Mouse (Mus musculus) intestine, embryonic 15.5 days (tissue): ENCODE measurements around the gene Nfya. TPM values are rescaled to one million over a fixed set of nuclear protein-coding genes. Genes with fewer than 3 reads are reported as not detected.
A peak's percentile ranks its signal among the peaks of the same experiment; 100 is the strongest.

Experiments used
- ATAC-seq: fragments of 200-750 bp; cut with Nextera tagmentation; 2 replicates; pipeline ENCODE4 v1.8.0; 2017; ENCODE audit warnings: moderate TSS enrichment, moderate library complexity
- H3K27ac ChIP-seq: fragments of 300-500 bp; sonication (generic); 2 replicates; pipeline ENCODE4 v1.5.1; 2015; ENCODE audit warnings: mild to moderate bottlenecking, inconsistent platforms
- H3K27me3 ChIP-seq: fragments of 300-500 bp; sonication (generic); replicated peaks from 2 replicates; pipeline ENCODE4 v1.6.1; 2015; ENCODE audit warnings: inconsistent platforms
- H3K36me3 ChIP-seq: fragments of 300-500 bp; sonication (generic); 2 replicates; pipeline ENCODE4 v1.6.1; 2015; ENCODE audit warnings: inconsistent platforms
- H3K4me1 ChIP-seq: fragments of 300-500 bp; sonication (generic); replicated peaks from 2 replicates; pipeline ENCODE4 v1.6.1; 2015; ENCODE audit warnings: inconsistent platforms
- H3K4me2 ChIP-seq: fragments of 300-500 bp; sonication (generic); replicated peaks from 2 replicates; pipeline ENCODE4 v1.6.1; 2015; ENCODE audit warnings: mild to moderate bottlenecking, inconsistent platforms
- H3K4me3 ChIP-seq: fragments of 300-500 bp; sonication (generic); replicated peaks from 2 replicates; pipeline ENCODE4 v1.5.1; 2015; ENCODE audit warnings: inconsistent platforms
- H3K9ac ChIP-seq: fragments of 300-500 bp; sonication (generic); 2 replicates; pipeline ENCODE4 v1.6.1; 2015; ENCODE audit warnings: inconsistent platforms
- H3K9me3 ChIP-seq: fragments of 300-500 bp; sonication (generic); 2 replicates; pipeline ENCODE4 v1.6.1; 2016; ENCODE audit warnings: inconsistent platforms
- WGBS: fragments of 180-500 bp; shearing (Covaris S2); methylation state at CpG from one replicate; pipeline ENCODE4 v1.1.7; 2015; 5-methylcytosine and 5-hydroxymethylcytosine counted together
- polyA plus RNA-seq: library from polyadenylated mRNA; unstranded; fragments of >200 nt; fragmentation: Nextera tagmentation; extraction: Ambion mirVana; gene quantifications from 2 replicates; pipeline ENCODE4 v1.2.1, GENCODE M21; 2015

The Nfya gene
- polyA plus RNA-seq, result 11.2 and 12.5 TPM in 2 replicates

DNA sequence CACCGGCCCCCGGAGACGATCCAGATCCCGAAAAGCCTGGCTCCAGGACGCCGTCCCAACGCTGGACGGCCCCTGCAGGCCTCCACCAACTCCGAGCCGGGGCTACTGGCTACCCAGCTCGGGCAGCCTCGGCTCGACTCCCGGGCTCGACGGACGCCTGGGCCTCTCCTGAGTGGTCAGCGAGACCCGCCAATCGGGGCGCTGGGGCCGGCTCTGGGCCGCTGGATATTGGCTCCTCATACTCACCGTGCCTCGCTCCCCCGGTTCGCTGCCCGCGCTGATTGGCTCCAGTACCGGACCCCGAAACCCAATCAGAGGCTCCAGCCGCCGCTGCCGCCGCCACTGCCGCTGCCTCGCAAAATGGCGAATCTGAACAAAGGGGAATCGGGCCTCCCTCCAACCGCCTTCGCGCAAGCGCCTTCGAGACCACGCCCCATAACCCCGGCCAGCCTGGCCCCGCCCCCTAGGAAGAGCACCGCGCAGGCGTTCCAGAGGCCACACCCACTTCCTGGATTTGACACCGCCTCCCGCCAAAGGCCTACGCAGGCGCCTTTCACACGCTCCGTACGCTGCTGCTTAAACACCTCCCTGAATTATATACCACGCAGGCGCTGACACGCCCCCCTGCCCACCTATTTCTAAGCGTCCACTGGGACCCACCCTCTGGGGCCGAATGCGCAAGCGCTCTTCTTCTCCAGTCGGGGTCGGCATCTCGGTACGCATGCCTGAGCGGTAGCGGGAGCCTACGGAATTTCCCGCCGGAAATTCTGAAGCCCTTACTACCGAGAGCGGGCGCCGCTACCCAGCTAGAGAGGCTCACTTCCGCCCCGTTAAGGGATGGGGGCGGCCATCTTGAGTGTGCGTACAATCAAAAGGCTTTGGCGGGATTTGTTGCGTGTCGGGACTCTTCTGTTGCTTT lies at the start of gene Nfya, which contains the start of gene Oard1:
Nfya (minus strand) TSS at position 527 of the 919 bp plus-strand sequence.
Oard1 (plus strand) TSS at position 635 of the 919 bp plus-strand sequence.
- Histone ChIP-seq H3K4me1 (peaks cover 19% of the 10 kb centered on the region), H3K27ac (peak within 1 kb of the TSS; percentile 100), H3K9me3 (no peaks in the 10 kb centered on the region), H3K36me3 (peaks cover 6% of the 10 kb centered on the region; the same call in 1 of the 2 replicates), H3K27me3 (no peaks in the 10 kb centered on the region), H3K9ac (peak within 1 kb of the TSS; percentile 96), H3K4me3 (peak within 1 kb of the TSS; percentile 79), H3K4me2 (peak within 1 kb of the TSS; percentile 77)
- ATAC-seq, result peak; percentile 98
- under 1% methylated on average over 84 of the region's 84 CpGs for WGBS

DNA sequence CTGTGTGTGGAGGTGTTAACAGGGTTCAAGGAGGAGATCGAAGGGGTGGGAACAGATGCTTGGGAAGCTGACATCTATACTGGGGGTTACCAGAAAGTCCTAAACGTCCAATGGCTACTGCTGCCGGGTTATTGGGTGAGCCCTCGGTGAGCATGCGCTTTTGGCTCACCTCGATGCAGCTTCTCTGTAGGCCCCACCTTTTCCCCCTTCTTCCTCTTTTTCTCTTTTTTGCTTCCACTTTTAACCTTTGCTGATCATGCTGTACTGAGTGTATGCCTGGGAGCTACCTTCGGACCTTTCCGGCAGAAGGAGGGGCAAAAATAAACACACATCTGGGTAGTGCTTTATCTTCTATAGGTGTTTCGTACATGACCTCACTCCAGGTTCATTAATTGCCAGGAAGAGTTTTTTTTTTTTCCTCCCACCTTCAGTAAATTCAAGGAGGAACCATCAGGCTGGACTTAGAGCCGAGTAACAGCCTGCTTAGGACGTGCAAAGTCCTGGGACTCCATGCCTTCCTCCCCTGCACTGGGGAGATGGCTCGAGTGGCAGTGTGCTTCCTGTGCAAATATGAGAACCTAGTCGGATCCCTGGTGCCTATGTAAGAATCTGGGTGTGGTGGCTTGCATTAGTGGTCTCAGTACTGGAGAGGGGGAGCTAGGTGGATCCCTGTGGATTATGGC lies 48.4 kb upstream of the Nfya start:
- Histone ChIP-seq H3K36me3 (no peaks in the 10 kb centered on the region; the same call in 1 of the 2 replicates), H3K9ac (peak overlapping the region; percentile 32; the same call in 1 of the 2 replicates), H3K4me1 (no peaks in the 10 kb centered on the region; the same call in 1 of the 2 replicates), H3K4me3 (peak overlapping the region; percentile 42), H3K9me3 (no peaks in the 10 kb centered on the region), H3K27ac (peak overlapping the region; percentile 88), H3K4me2 (peak overlapping the region; percentile 52), H3K27me3 (no peaks in the 10 kb centered on the region)
- peak; percentile 74 for ATAC-seq
- WGBS, result 50% methylated on average over 13 of the region's 13 CpGs

DNA sequence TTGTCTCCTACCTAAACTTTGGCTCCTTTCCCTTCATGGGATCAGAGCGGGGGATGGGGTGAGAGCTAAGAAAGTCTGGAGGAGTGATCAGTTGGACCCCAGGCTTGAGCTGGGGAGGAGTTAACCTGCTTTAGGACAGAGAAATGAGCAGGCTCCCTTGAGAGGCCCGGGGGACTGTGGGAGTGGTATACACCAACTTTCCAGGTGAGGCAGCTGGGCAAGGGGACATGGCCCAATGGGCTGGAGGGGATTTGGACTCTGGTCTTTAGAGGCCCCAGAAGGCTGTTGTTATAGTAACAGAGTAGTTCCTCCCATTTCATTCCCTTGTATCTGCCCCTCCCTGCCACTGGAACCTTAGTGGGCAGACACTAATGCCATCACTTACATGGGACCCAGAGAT lies 46.2 kb upstream of the Nfya start:
- Histone ChIP-seq H3K9ac (no peak overlapping the region), H3K27ac (peak overlapping the region; percentile 88), H3K4me1 (peaks cover 7% of the 10 kb centered on the region; the same call in 1 of the 2 replicates), H3K27me3 (no peaks in the 10 kb centered on the region), H3K4me3 (peak overlapping the region; percentile 42), H3K36me3 (no peaks in the 10 kb centered on the region), H3K4me2 (peak overlapping the region; percentile 52), H3K9me3 (no peaks in the 10 kb centered on the region)
- ATAC-seq, result peak; percentile 83
- 62% methylated on average over 2 of the region's 2 CpGs for WGBS

DNA sequence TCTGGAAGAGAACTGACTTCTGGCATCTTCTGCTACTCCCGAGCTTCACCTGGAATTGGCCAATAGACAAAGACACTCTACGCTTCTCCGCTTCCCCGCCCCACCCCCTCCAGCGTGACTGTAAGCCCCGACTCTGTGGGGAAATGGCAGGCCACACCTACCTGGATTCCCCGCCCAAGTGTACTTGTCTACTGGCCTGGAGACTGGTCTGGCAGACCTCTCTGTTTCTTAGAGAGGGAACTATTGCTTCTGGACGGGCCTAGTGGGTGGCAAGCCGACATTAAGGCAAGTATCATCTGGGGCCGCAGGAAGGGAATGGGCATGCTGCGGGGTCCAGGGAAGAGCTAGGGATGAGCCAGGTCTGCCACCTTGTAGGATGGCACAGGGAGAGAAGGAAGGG lies 45.0 kb upstream of the Nfya start, which contains the start of gene Unc5cl:
Unc5cl (plus strand) TSS at position 214 of the 400 bp plus-strand sequence.
- Histone ChIP-seq H3K9ac (peak within 1 kb of the TSS; percentile 46), H3K4me1 (peaks cover 7% of the 10 kb centered on the region; the same call in 1 of the 2 replicates), H3K36me3 (no peaks in the 10 kb centered on the region), H3K27ac (peak within 1 kb of the TSS; percentile 72), H3K27me3 (no peaks in the 10 kb centered on the region), H3K4me3 (peak within 1 kb of the TSS; percentile 42), H3K9me3 (no peaks in the 10 kb centered on the region), H3K4me2 (peak within 1 kb of the TSS; percentile 52)
- WGBS, result 41% methylated on average over 11 of the region's 11 CpGs
- peak; percentile 69 for ATAC-seq

DNA sequence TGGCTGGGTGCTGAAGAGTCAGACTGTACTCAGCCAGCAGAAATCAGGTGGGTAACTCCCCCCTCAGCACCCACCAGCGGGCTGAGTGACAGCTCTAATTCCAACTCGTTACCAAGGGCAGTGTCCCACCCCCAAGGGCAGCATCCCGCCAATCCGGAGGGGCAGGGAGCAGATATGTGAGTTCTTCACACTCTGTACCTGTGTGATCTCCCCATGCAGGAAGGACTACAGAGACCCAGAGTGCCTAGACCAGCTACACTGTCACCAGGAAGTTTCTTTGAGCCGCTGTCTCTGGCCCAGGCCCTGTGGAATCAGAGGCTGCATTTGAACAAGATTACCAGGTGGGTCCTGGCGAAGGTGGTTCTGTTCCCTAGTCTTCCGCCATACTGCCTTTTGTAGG lies 44.5 kb upstream of the Nfya start:
- Histone ChIP-seq H3K27me3 (no peaks in the 10 kb centered on the region), H3K36me3 (no peaks in the 10 kb centered on the region), H3K4me2 (peak overlapping the region; percentile 52), H3K9me3 (no peaks in the 10 kb centered on the region), H3K27ac (peak overlapping the region; percentile 72), H3K4me3 (peak overlapping the region; percentile 42), H3K9ac (no peak overlapping the region; the same call in 1 of the 2 replicates), H3K4me1 (peaks cover 7% of the 10 kb centered on the region; the same call in 1 of the 2 replicates)
- ATAC-seq, result 0 out of 2 replicates have a peak, but pooled peaks have one; percentile 3
- WGBS, result 48% methylated on average over 7 of the region's 7 CpGs

DNA sequence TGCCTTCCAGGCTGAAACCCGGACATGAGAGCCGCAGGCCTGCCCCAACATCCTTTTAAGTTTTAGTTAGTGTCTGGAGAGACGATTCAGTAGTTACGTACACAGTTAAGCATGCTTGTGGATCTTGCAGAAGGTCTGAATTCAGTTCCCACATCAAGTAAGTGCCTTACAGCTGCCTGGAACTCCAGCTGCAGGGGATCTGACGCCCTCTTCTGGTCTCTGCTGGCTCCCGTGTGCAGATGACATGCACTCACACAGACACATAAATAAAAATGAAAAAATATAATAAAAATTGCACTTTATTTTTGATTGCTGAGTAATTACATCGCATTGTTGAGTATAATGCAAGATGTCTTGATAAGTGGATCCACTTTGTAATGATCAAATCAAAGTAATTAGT lies 43.8 kb upstream of the Nfya start:
- Histone ChIP-seq H3K4me3 (no peak overlapping the region), H3K9me3 (no peaks in the 10 kb centered on the region), H3K27me3 (no peaks in the 10 kb centered on the region), H3K4me2 (no peak overlapping the region), H3K36me3 (no peaks in the 10 kb centered on the region), H3K27ac (no peak overlapping the region), H3K9ac (no peak overlapping the region), H3K4me1 (peaks cover 7% of the 10 kb centered on the region; the same call in 1 of the 2 replicates)
- no peak for ATAC-seq
- 77% methylated on average over 7 of the region's 7 CpGs for WGBS

- no peak for ATAC-seq
- 57% methylated on average over 9 of the region's 9 CpGs for WGBS
- H3K27ac ChIP-seq, result no peak overlapping the region; the same call in 1 of the 2 replicates
Measured at GRCm38 (mm10) chr17:48451753-48452444, 42.2 kb upstream of the Nfya start.

DNA sequence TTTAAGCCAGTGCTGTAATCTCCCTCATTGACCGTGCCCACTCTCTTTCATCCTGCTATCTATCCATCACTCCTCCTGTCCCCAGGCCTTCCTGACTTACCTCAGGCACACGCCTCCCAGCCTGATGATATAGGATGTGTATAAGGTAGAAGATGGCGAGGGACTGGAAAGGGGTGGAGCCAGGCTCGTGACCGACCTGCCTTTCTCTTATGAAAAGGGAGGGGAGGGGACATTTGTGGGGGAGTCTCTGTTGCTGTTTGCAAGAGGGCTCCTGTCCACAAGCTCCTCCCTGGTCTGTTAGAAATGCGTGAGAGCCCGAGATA lies 41.6 kb upstream of the Nfya start, which contains the start of gene Tspo2:
Tspo2 (minus strand) TSS at position 170 of the 323 bp plus-strand sequence.
- Histone ChIP-seq H3K9me3 (no peaks in the 10 kb centered on the region), H3K4me1 (peaks cover 7% of the 10 kb centered on the region; the same call in 1 of the 2 replicates), H3K4me3 (no peak within 1 kb of the TSS), H3K9ac (no peak within 1 kb of the TSS), H3K27me3 (no peaks in the 10 kb centered on the region), H3K27ac (no peak within 1 kb of the TSS; the same call in 1 of the 2 replicates), H3K4me2 (0 out of 2 replicates have a peak within 1 kb of the TSS, but pooled peaks have one; percentile 12), H3K36me3 (no peaks in the 10 kb centered on the region)
- no peak for ATAC-seq
- WGBS, result 43% methylated on average over 7 of the region's 7 CpGs

More at GRCm38 (mm10) chr17:48451753-48452444, 42.2 kb upstream of the Nfya start:
- H3K27me3 ChIP-seq, result no peaks in the 10 kb centered on the region
- H3K4me3 ChIP-seq, result no peak overlapping the region
- peaks cover 7% of the 10 kb centered on the region; the same call in 1 of the 2 replicates for H3K4me1 ChIP-seq
- no peak overlapping the region for H3K9ac ChIP-seq
- no peaks in the 10 kb centered on the region for H3K9me3 ChIP-seq
- H3K4me2 ChIP-seq, result 0 out of 2 replicates have a peak overlapping the region, but pooled peaks have one; percentile 12
- H3K36me3 ChIP-seq, result no peaks in the 10 kb centered on the region

GRCm38 (mm10) chr17:48450666-48451352 lies 41.1 kb upstream of the Nfya start:
- H3K9me3 ChIP-seq, result no peaks in the 10 kb centered on the region
- no peak overlapping the region for H3K4me3 ChIP-seq
- no peaks in the 10 kb centered on the region for H3K27me3 ChIP-seq
- peaks cover 7% of the 10 kb centered on the region; the same call in 1 of the 2 replicates for H3K4me1 ChIP-seq
- H3K4me2 ChIP-seq, result no peak overlapping the region
- H3K9ac ChIP-seq, result no peak overlapping the region
- no peak overlapping the region for H3K27ac ChIP-seq
- ATAC-seq, result peak; percentile 21; the same call in 1 of the 2 replicates
- H3K36me3 ChIP-seq, result no peaks in the 10 kb centered on the region
- 82% methylated on average over 13 of the region's 13 CpGs for whole genome bisulfite sequencing

DNA sequence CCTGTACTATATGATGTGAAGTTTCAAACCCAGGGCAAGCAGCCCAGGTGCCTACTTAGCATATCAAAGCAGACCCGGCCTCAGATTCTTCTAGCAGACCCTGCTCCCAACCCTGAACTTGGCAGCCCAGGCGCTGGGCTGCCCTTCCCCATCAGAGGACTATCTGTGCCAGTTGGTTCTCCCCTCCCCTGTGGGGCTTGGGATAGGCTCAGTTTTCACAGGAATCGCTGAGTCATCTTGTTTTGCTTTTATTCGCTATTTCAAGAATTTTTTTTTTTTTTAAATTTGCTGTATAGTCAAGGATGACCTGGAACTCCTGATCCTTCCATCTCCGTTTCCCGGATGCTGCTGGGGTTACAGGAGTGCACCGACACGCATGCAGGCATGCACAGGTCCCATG lies 38.0 kb upstream of the Nfya start:
- no peak overlapping the region for H3K4me3 ChIP-seq
- H3K4me1 ChIP-seq, result 0 out of 2 replicates have a peak, but pooled peaks cover 7% of the 10 kb centered on the region
- no peaks in the 10 kb centered on the region for H3K27me3 ChIP-seq
- no peak overlapping the region for H3K9ac ChIP-seq
- no peak for ATAC-seq
- no peak overlapping the region for H3K4me2 ChIP-seq
- H3K36me3 ChIP-seq, result no peaks in the 10 kb centered on the region
- no peaks in the 10 kb centered on the region for H3K9me3 ChIP-seq
- 80% methylated on average over 8 of the region's 8 CpGs for WGBS
- H3K27ac ChIP-seq, result no peak overlapping the region

- Histone ChIP-seq H3K27me3 (no peaks in the 10 kb centered on the region), H3K4me1 (no peaks in the 10 kb centered on the region), H3K4me3 (no peak overlapping the region), H3K9me3 (no peaks in the 10 kb centered on the region), H3K27ac (no peak overlapping the region), H3K4me2 (no peak overlapping the region), H3K9ac (no peak overlapping the region), H3K36me3 (no peaks in the 10 kb centered on the region)
- no peak for ATAC-seq
- WGBS, result 79% methylated on average over 16 of the region's 16 CpGs
Measured at GRCm38 (mm10) chr17:48443542-48444145, 33.9 kb upstream of the Nfya start.
